Mouse (Mus musculus): Measurements from ENCODE around the gene Cd200r4.
"Not testable (repeated sequence)": the region's sequence is repeated elsewhere in the genome, so short reads cannot be mapped to it uniquely, and the experiment has no call there.

Cd200r4 gene

GRCm38 (mm10) chr16:44811544-44811943, at the start of gene Cd200r4:
Cd200r4 (plus strand) TSS chr16:44811733.
- DNase-seq (ENCODE audit: low spot score): no peak

GRCm38 (mm10) chr16:44761811-44762210, 49.7 kb upstream of the Cd200r4 start:
- DNase-seq (ENCODE audit: low spot score): no peak

- DNase-seq (ENCODE audit: low spot score): no peak
These were observed 45.8 kb upstream of the Cd200r4 start, which contains the start of gene Cd200r1 for GRCm38 (mm10) chr16:44765555-44766319. Cd200r1 (plus strand) TSS chr16:44765736.

GRCm38 (mm10) chr16:44766320-44766892, 45.1 kb upstream of the Cd200r4 start:
- DNase-seq (ENCODE audit: low spot score): no peak

- DNase-seq (ENCODE audit: low spot score): no peak
These were observed 44.0 kb upstream of the Cd200r4 start for GRCm38 (mm10) chr16:44767506-44767905.

- no peak for DNase-seq (ENCODE audit: low spot score)
These were observed 43.6 kb upstream of the Cd200r4 start for GRCm38 (mm10) chr16:44767967-44768366.

GRCm38 (mm10) chr16:44772577-44772976, 39.0 kb upstream of the Cd200r4 start:
- DNase-seq (ENCODE audit: low spot score): no peak

GRCm38 (mm10) chr16:44773673-44774072, 37.9 kb upstream of the Cd200r4 start:
- DNase-seq (ENCODE audit: low spot score): no peak

- no peak for DNase-seq (ENCODE audit: low spot score)
These were observed 37.3 kb upstream of the Cd200r4 start for GRCm38 (mm10) chr16:44774201-44774600.

- no peak for DNase-seq (ENCODE audit: low spot score)
These were observed 32.9 kb upstream of the Cd200r4 start for GRCm38 (mm10) chr16:44778538-44779147.

- DNase-seq (ENCODE audit: low spot score): no peak
These were observed 32.0 kb upstream of the Cd200r4 start for GRCm38 (mm10) chr16:44779494-44779893.

- DNase-seq (ENCODE audit: low spot score): no peak
These were observed 30.8 kb upstream of the Cd200r4 start for GRCm38 (mm10) chr16:44780751-44781150.

GRCm38 (mm10) chr16:44786934-44787333, 24.6 kb upstream of the Cd200r4 start:
- DNase-seq (ENCODE audit: low spot score): no peak

- DNase-seq (ENCODE audit: low spot score): no peak
These were observed 17.1 kb upstream of the Cd200r4 start for GRCm38 (mm10) chr16:44794416-44794815.

GRCm38 (mm10) chr16:44805976-44806375, 5.6 kb upstream of the Cd200r4 start:
- DNase-seq (ENCODE audit: low spot score): no peak

- not testable (repeated sequence) for DNase-seq (ENCODE audit: low spot score)
These were observed 1.3 kb upstream of the Cd200r4 start for GRCm38 (mm10) chr16:44810223-44810622.

GRCm38 (mm10) chr16:44812468-44813065, 1.0 kb downstream of the Cd200r4 start:
- DNase-seq (ENCODE audit: low spot score): no peak

- DNase-seq (ENCODE audit: low spot score): no peak
These were observed 6.5 kb downstream of the Cd200r4 start for GRCm38 (mm10) chr16:44818010-44818409.

- no peak for DNase-seq (ENCODE audit: low spot score)
These were observed 9.0 kb downstream of the Cd200r4 start for GRCm38 (mm10) chr16:44820545-44820944.

GRCm38 (mm10) chr16:44832286-44832685, 20.8 kb downstream of the Cd200r4 start:
- no peak for DNase-seq (ENCODE audit: low spot score)

- DNase-seq (ENCODE audit: low spot score): not testable (repeated sequence)
These were observed 21.7 kb downstream of the Cd200r4 start for GRCm38 (mm10) chr16:44833189-44833588.

GRCm38 (mm10) chr16:44866797-44867196, 55.3 kb downstream of the Cd200r4 start, which contains the start of gene Cd200r2:
Cd200r2 (plus strand) TSS chr16:44867097.
- DNase-seq (ENCODE audit: low spot score): no peak

- DNase-seq (ENCODE audit: low spot score): no peak
These were observed 63.6 kb downstream of the Cd200r4 start for GRCm38 (mm10) chr16:44875178-44875577.

Data from ovary, adult 18-20 months (tissue).